Mouse (Mus musculus): ENCODE measurements around the gene Gabre. TPM values are rescaled to one million over a fixed set of nuclear protein-coding genes. Genes with fewer than 3 reads are reported as not detected.

Gene Gabre
- polyA plus RNA-seq (2012; rRNA removed): 2.6 and 3.8 TPM in 2 replicates

DNA sequence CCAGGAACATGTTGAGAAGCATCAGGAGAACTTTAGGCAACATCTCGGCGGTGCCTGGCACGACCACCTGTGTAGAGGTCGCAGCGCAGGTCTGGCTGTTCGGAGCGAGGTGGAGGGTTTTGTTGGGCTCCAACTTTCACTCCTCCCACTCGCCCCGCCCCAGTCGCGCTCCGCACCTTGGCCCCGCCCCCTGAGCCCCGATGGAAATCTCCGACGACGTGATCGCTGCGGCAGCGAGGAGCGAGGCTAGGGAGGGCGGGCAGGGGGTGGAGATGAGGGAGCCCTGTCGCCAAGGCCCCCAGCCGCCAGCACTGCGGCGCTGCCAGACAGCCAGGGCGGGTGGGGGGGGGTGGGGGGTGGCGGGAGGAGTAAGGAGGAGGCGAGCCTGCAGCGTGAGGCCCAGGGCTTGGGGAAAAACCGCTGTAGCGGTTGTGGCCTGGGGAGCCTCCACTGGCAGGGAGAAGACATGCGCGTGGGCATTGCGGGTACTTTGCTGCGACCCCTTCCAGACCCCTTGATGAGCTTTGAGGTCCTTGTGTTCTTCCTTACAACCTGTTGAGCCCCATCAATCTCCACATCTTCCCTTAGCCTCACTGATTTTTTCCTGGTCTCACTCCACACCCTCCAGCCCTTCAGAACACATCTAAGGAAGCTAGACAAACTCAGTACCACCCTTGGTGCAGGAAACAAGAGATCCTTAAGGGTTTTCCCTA lies at the start of gene Gabre:
Gene Gabre (minus strand): TSS at position 145 of the 713 bp plus-strand sequence.

DNA sequence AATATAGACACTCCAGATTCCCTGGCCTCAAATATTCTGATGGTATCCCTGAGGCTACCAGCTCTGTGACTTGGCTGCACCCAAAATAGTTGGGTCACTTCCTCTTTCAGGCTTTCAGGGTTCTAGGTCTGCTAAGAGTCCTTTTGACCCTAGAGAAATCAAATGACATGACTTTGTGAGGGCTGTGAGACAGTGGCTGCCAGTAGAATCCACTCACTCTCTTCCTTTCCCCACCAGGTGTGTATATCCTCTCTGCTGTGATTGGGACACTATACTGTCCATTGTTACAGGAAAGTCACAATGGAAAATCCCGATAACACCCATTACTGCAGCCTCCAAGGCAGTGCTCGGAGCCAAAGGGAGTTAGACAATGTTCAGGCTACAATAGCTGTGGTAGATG lies 52.9 kb downstream of the Gabre start, which contains the start of gene Magea4:
Gene Magea4 (plus strand): TSS at position 301 of the 400 bp plus-strand sequence.

Other genes with a start within 250 kb of the Gabre start
- gene Magea4, start 52.8 kb downstream of the Gabre start, polyA plus RNA-seq (2012; rRNA removed): not detected in 2 replicates
- gene Magea10, start 112.1 kb upstream of the Gabre start, polyA plus RNA-seq (2012; rRNA removed): not detected in 2 replicates

Measured in central nervous system, embryonic 14 days (tissue).